Mouse (Mus musculus) limb, embryonic 15.5 days (tissue): ENCODE measurements around the gene Gm10318. TPM values are rescaled to one million over a fixed set of nuclear protein-coding genes. Genes with fewer than 3 reads are reported as not detected.

Source experiments
- ATAC-seq: fragments of 200-750 bp; cut with Nextera tagmentation; 2 replicates; pipeline ENCODE4 v1.8.0; 2017; ENCODE audit warnings: low read depth, moderate TSS enrichment; ENCODE audit not compliant: insufficient number of reproducible peaks, low FRiP score, low TSS enrichment
- H3K27ac ChIP-seq: fragments of 300-500 bp; sonication (generic); 2 replicates; pipeline ENCODE4 v1.5.1; 2015; ENCODE audit warnings: moderate library complexity, mild to moderate bottlenecking, inconsistent platforms
- H3K27me3 ChIP-seq: fragments of 300-500 bp; sonication (generic); 2 replicates; pipeline ENCODE4 v1.6.1; 2015; ENCODE audit warnings: inconsistent platforms
- H3K36me3 ChIP-seq: fragments of 300-500 bp; sonication (generic); 2 replicates; pipeline ENCODE4 v1.6.1; 2015; ENCODE audit warnings: inconsistent platforms
- H3K4me1 ChIP-seq: fragments of 300-500 bp; sonication (generic); 2 replicates; pipeline ENCODE4 v1.6.1; 2015; ENCODE audit warnings: inconsistent platforms
- H3K4me2 ChIP-seq: fragments of 300-500 bp; sonication (generic); 2 replicates; pipeline ENCODE4 v1.6.1; 2015; ENCODE audit warnings: mild to moderate bottlenecking, inconsistent platforms
- H3K4me3 ChIP-seq: fragments of 300-500 bp; sonication (generic); 2 replicates; pipeline ENCODE4 v1.5.1; 2015; ENCODE audit warnings: mild to moderate bottlenecking, inconsistent platforms
- H3K9ac ChIP-seq: fragments of 300-500 bp; sonication (generic); 2 replicates; pipeline ENCODE4 v1.6.1; 2015; ENCODE audit warnings: inconsistent platforms
- H3K9me3 ChIP-seq: fragments of 300-500 bp; sonication (generic); 2 replicates; pipeline ENCODE4 v1.6.1; 2016; ENCODE audit warnings: inconsistent platforms
- WGBS: fragments of 180-500 bp; shearing (Covaris S2); methylation state at CpG from one replicate; pipeline ENCODE4 v1.1.7; 2015; 5-methylcytosine and 5-hydroxymethylcytosine counted together
- polyA plus RNA-seq: library from polyadenylated mRNA; unstranded; fragments of >200 nt; fragmentation: Nextera tagmentation; extraction: Ambion mirVana; gene quantifications from 2 replicates; pipeline ENCODE4 v1.2.1, GENCODE M21; 2015

Gene Gm10318
- polyA plus RNA-seq, 1 experiment from 2014 or later, result not detected

DNA sequence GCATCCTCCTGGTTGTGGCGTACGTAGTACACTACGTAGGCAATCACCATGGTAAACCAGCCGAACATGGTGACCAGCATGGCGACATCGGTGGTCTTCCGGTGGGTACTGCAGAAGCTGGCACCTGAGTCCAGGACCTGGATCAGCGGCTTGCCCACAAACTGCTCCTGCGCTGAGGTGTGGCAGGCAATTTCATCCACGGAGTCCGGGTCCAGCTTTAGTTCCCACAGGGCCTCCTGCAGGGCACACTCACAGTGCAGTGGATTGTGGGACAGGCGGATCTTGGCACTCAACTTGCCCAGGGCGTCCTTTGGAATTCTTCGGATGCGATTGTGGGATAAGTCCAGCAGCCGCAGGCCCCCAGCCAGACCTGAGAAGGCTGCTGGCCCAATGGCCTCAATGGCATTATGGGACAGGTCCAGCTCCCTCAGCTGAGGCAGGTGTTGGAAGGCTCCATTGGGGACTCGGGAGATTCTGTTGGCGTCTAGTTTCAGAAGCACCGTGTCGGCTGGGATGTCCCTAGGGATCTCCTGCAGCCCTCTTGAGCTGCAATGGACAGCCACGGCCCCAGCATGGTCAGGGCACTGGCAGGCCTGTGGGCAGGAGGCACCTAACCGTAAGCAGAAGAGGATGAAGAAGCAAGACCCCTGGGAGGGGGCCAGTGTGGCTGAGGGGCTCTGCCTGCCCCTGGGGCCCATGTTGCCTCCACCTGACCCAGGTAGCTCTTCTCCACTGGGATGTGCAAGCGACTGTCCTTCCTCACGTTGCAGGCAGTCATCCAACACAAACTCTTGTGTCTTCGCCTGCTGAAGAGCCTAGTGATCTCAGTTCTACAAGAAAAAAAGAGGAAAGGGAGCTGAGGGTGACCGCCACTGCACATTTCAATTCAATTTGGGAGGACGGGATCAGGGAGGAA, 48.5 kb downstream of the Gm10318 start:
- H3K4me1 ChIP-seq, result peaks cover 20% of the 10 kb centered on the region
- H3K9me3 ChIP-seq, result no peaks in the 10 kb centered on the region
- WGBS, result 84% methylated on average over 27 of the region's 27 CpGs
- ATAC-seq, result no peak
- peak overlapping the region; percentile 62 for H3K4me3 ChIP-seq
- H3K36me3 ChIP-seq, result no peaks in the 10 kb centered on the region
- H3K27ac ChIP-seq, result no peak overlapping the region
- H3K4me2 ChIP-seq, result peak overlapping the region; percentile 89
- H3K27me3 ChIP-seq, result 0 out of 2 replicates have a peak, but pooled peaks cover 6% of the 10 kb centered on the region
- no peak overlapping the region for H3K9ac ChIP-seq

DNA sequence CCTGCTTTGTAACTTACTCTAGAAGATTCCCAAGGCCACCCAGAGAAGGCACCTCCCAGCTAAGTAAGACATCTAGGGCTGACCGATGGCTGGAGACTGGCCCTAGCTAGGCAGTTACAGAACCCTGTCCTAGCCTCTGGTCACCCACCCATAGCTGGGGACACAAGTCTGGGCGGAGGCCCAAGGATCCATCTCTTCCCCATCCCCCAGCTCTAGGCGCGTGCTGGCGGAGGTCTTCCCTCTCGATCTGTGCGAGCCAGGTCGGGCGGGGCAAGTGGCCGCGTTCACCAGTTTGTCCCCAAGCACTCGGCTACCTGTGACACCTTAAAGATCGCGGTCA, 49.2 kb downstream of the Gm10318 start:
- peaks cover 20% of the 10 kb centered on the region for H3K4me1 ChIP-seq
- peak overlapping the region; percentile 89 for H3K4me2 ChIP-seq
- H3K9me3 ChIP-seq, result no peaks in the 10 kb centered on the region
- H3K27me3 ChIP-seq, result 0 out of 2 replicates have a peak, but pooled peaks cover 6% of the 10 kb centered on the region
- peak; percentile 45; the same call in 1 of the 2 replicates for ATAC-seq
- H3K4me3 ChIP-seq, result peak overlapping the region; percentile 62
- 2% methylated on average over 14 of the region's 14 CpGs for WGBS
- H3K36me3 ChIP-seq, result no peaks in the 10 kb centered on the region
- peak overlapping the region; percentile 49 for H3K9ac ChIP-seq
- H3K27ac ChIP-seq, result no peak overlapping the region

- H3K36me3 ChIP-seq, result no peaks in the 10 kb centered on the region
- no peak within 1 kb of the TSS for H3K27ac ChIP-seq
- WGBS, result under 1% methylated on average over 34 of the region's 46 CpGs
- peak; percentile 60 for ATAC-seq
- no peaks in the 10 kb centered on the region for H3K9me3 ChIP-seq
- H3K4me2 ChIP-seq, result peak within 1 kb of the TSS; percentile 89
- peak within 1 kb of the TSS; percentile 62 for H3K4me3 ChIP-seq
- H3K4me1 ChIP-seq, result peaks cover 20% of the 10 kb centered on the region
- H3K27me3 ChIP-seq, result 0 out of 2 replicates have a peak, but pooled peaks cover 6% of the 10 kb centered on the region
- peak within 1 kb of the TSS; percentile 49 for H3K9ac ChIP-seq
Measured at GRCm38 (mm10) chr10:77902211-77902893, 49.7 kb downstream of the Gm10318 start, which contains the start of gene Lrrc3. Gene Lrrc3, minus strand, starts transcription at chr10:77902536.

- peak overlapping the region; percentile 89 for H3K4me2 ChIP-seq
- H3K9ac ChIP-seq, result no peak overlapping the region
- peak; percentile 67 for ATAC-seq
- no peaks in the 10 kb centered on the region for H3K36me3 ChIP-seq
- peak overlapping the region; percentile 62 for H3K4me3 ChIP-seq
- H3K27ac ChIP-seq, result no peak overlapping the region
- H3K9me3 ChIP-seq, result no peaks in the 10 kb centered on the region
- H3K27me3 ChIP-seq, result 0 out of 2 replicates have a peak, but pooled peaks cover 6% of the 10 kb centered on the region
- 8% methylated on average over 35 of the region's 35 CpGs for WGBS
- H3K4me1 ChIP-seq, result peaks cover 20% of the 10 kb centered on the region
Measured at GRCm38 (mm10) chr10:77902894-77903715, 50.4 kb downstream of the Gm10318 start.

Other genes with a start within 250 kb of the Gm10318 start
- gene Sumo3, start 246.8 kb upstream of the Gm10318 start, polyA plus RNA-seq, result 343 and 347 TPM in 2 replicates
- 1.3 and 1.8 TPM in 2 replicates for gene Gm49325, start 246.7 kb upstream of the Gm10318 start, polyA plus RNA-seq
- 99.8 and 127 TPM in 2 replicates for gene Ube2g2, start 230.6 kb upstream of the Gm10318 start, polyA plus RNA-seq
- 2.1 and 2.8 TPM in 2 replicates for gene Tspear, start 166.3 kb upstream of the Gm10318 start, polyA plus RNA-seq
- not detected in 2 replicates for gene Gm19402, start 162.1 kb upstream of the Gm10318 start, polyA plus RNA-seq
- not detected in 2 replicates for gene Gm9508, start 155.6 kb upstream of the Gm10318 start, polyA plus RNA-seq
- gene Gm10272, start 146.2 kb upstream of the Gm10318 start, polyA plus RNA-seq, result not detected in 2 replicates
- 1.2 and 1.4 TPM in 2 replicates for gene Gm10024, start 141.4 kb upstream of the Gm10318 start, polyA plus RNA-seq
- gene Gm10142, start 137.1 kb upstream of the Gm10318 start, polyA plus RNA-seq, result not detected in 2 replicates
- 0.29 TPM in 1 of 2 replicates, not detected in the other for gene Krtap12-1, start 132.3 kb upstream of the Gm10318 start, polyA plus RNA-seq
- not detected in 2 replicates for gene Gm10100, start 126.4 kb upstream of the Gm10318 start, polyA plus RNA-seq
- not detected in 2 replicates for gene Gm18596, start 110.2 kb upstream of the Gm10318 start, polyA plus RNA-seq
- gene Gm9736, start 101.5 kb upstream of the Gm10318 start, polyA plus RNA-seq, result not detected in 2 replicates
- gene Gm3233, start 93.2 kb upstream of the Gm10318 start, polyA plus RNA-seq, result not detected in 2 replicates
- gene Gm3238, start 81.5 kb upstream of the Gm10318 start, polyA plus RNA-seq, result not detected in 2 replicates
- not detected in 2 replicates for gene Gm7138, start 75.9 kb upstream of the Gm10318 start, polyA plus RNA-seq
- not detected in 2 replicates for gene Gm3250, start 70.3 kb upstream of the Gm10318 start, polyA plus RNA-seq
- not detected in 2 replicates for gene Gm7137, start 64.7 kb upstream of the Gm10318 start, polyA plus RNA-seq
- not detected in 2 replicates for gene Gm9639, start 57.8 kb upstream of the Gm10318 start, polyA plus RNA-seq
- gene Gm19668, start 53.7 kb upstream of the Gm10318 start, polyA plus RNA-seq, result not detected in 2 replicates
- gene Gm9507, start 41.0 kb upstream of the Gm10318 start, polyA plus RNA-seq, result not detected in 2 replicates
- gene Gm2696, start 38.2 kb upstream of the Gm10318 start, polyA plus RNA-seq, result not detected in 2 replicates
- not detected in 2 replicates for gene Krtap10-4, start 25.8 kb upstream of the Gm10318 start, polyA plus RNA-seq
- gene Krtap10-10, start 16.9 kb upstream of the Gm10318 start, polyA plus RNA-seq, result 0.17 TPM in 1 of 2 replicates, not detected in the other
- gene Gm36176, start 6.1 kb upstream of the Gm10318 start, polyA plus RNA-seq, result not detected in 2 replicates
- gene Gm3285, start 9.1 kb downstream of the Gm10318 start, polyA plus RNA-seq, result not detected in 2 replicates
- gene Lrrc3, start 49.7 kb downstream of the Gm10318 start, polyA plus RNA-seq, result 3.8 and 4.0 TPM in 2 replicates
- 0.50 and 0.51 TPM in 2 replicates for gene Trpm2, start 117.7 kb downstream of the Gm10318 start, polyA plus RNA-seq
- 23.7 and 24.2 TPM in 2 replicates for gene 1810043G02Rik, start 125.7 kb downstream of the Gm10318 start, polyA plus RNA-seq
- gene Pfkl, start 157.2 kb downstream of the Gm10318 start, polyA plus RNA-seq, result 164 and 168 TPM in 2 replicates
- 0.58 TPM in 2 replicates for gene Dnmt3l, start 189.1 kb downstream of the Gm10318 start, polyA plus RNA-seq
- 0.28 and 0.29 TPM in 2 replicates for gene Aire, start 190.8 kb downstream of the Gm10318 start, polyA plus RNA-seq
- gene Icosl, start 216.4 kb downstream of the Gm10318 start, polyA plus RNA-seq, result 7.2 and 7.3 TPM in 2 replicates